Mouse (Mus musculus): ENCODE data around the gene Celf2. TPM values are rescaled to one million over a fixed set of nuclear protein-coding genes. Genes with fewer than 3 reads are reported as not detected.
A peak's percentile ranks its signal among the peaks of the same experiment; 100 is the strongest.

The Celf2 gene
- polyA plus RNA-seq, 1 experiment from 2014 or later = 13.6 TPM

DNA sequence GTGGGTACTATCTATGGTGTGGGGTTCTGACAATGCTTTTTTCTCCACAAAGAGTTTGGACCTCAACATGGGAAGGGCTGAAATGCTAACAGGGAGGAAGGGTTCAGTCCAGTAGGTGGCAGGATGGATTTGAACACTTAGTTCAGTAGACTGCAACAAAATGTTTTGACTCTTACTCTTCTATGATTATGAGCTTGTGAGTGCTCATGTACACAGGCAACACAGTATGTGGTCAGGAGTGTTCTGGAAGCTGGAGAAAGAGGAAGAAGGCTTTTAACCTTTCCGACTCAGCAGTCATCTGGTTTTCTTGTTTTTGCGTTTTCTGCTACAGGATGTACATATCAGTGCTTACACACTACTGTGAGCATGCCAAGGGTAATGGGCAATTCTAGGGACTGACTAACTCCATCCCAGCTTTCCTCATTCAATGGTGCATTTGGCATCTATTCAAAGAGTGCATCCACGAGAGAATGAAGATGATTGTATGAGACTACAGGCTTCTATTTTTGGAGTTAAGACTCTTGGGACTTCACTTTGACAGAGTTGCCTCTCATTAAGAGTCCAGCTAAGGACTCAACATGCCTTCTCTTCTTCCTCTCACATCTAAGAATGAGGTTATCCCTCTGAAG lies 867.0 kb downstream of the Celf2 start:
- Histone ChIP-seq H3K36me3 (no peaks in the 10 kb centered on the region), H3K27ac (no peak overlapping the region), H3K9ac (no peak overlapping the region), H3K4me1 (no peaks in the 10 kb centered on the region), H3K9me3 (replicated peaks) (no peaks in the 10 kb centered on the region), H3K4me3 (no peak overlapping the region), H3K27me3 (replicated peaks) (no peaks in the 10 kb centered on the region), H3K4me2 (no peak overlapping the region)
- WGBS (ENCODE audit: insufficient replicate concordance) = 38% methylated on average over 3 of the region's 3 CpGs
- no peak for ATAC-seq

DNA sequence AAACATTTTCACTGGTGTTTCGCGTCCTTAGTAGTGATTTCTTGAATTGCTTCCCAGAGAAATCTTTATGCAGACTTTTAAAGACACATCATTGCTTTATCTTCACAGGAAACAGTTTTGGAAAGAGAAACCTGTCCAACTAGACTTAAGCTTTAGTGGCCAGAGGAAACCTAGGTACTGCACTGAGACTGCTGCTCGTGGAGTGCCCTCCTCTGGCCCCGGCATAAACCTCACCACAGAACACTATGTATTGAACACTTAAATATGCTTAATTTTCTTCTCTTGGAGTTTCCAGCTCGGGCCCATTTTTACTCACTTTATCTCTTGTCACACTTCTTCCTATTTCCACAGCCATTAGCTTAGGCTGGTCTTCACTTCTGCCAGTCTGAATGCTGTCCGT lies 870.0 kb downstream of the Celf2 start:
- Histone ChIP-seq H3K36me3 (no peaks in the 10 kb centered on the region), H3K4me3 (no peak overlapping the region), H3K9me3 (replicated peaks) (no peaks in the 10 kb centered on the region), H3K27me3 (replicated peaks) (no peaks in the 10 kb centered on the region), H3K4me1 (no peaks in the 10 kb centered on the region), H3K27ac (no peak overlapping the region), H3K9ac (no peak overlapping the region), H3K4me2 (no peak overlapping the region)
- 63% methylated on average over 6 of the region's 6 CpGs for WGBS (ENCODE audit: insufficient replicate concordance)
- no peak for ATAC-seq

DNA sequence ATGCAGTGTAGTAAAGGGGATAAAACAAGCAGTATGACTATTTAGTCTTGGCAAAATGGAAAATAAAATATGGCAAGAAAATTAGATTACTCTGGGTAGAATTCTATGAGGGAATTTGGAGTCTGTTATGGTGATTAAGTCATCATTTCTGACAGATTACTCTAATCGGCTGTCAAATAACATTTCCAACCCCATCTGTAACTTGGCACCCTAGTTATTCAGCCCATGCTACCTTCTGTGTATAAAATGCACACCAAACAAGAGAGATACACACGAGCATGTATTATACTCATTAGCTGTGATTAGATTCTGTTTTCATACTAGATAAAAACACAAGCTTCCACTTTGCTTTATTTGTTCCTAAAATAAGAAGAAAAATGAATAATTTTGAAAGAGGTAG lies 872.2 kb downstream of the Celf2 start:
- H3K27ac ChIP-seq = no peak overlapping the region
- H3K9ac ChIP-seq = no peak overlapping the region
- H3K4me2 ChIP-seq = no peak overlapping the region
- no peaks in the 10 kb centered on the region for H3K27me3 ChIP-seq (replicated peaks)
- no peaks in the 10 kb centered on the region for H3K9me3 ChIP-seq (replicated peaks)
- H3K4me3 ChIP-seq = no peak overlapping the region
- WGBS (ENCODE audit: insufficient replicate concordance) = 57% methylated on average over 2 of the region's 2 CpGs
- H3K4me1 ChIP-seq = no peaks in the 10 kb centered on the region
- no peaks in the 10 kb centered on the region for H3K36me3 ChIP-seq
- ATAC-seq = no peak

DNA sequence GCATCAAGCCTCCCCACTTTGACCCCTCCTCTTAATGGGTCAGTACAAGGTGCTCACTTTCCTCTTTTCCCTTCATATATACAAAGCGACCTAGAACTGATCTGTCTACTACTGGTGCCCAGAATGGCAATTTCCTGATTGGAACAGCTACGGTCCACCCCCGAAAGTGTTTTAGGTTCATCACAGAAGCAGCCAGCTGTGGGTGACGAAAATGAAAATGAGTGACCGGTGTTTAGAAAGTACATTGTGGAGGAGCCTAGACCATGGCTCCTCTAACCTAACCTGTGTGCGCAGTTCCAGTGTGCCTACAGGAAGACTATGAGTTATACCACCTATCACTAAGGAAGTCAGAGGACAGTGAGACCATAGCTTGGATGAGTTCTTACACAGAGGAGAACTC lies 874.5 kb downstream of the Celf2 start:
- no peak overlapping the region for H3K27ac ChIP-seq
- no peak overlapping the region for H3K4me2 ChIP-seq
- H3K27me3 ChIP-seq (replicated peaks) = no peaks in the 10 kb centered on the region
- no peak overlapping the region for H3K4me3 ChIP-seq
- no peak overlapping the region for H3K9ac ChIP-seq
- no peaks in the 10 kb centered on the region for H3K36me3 ChIP-seq
- WGBS (ENCODE audit: insufficient replicate concordance) = 75% methylated on average over 6 of the region's 6 CpGs
- H3K9me3 ChIP-seq (replicated peaks) = no peaks in the 10 kb centered on the region
- no peak for ATAC-seq
- no peaks in the 10 kb centered on the region for H3K4me1 ChIP-seq

DNA sequence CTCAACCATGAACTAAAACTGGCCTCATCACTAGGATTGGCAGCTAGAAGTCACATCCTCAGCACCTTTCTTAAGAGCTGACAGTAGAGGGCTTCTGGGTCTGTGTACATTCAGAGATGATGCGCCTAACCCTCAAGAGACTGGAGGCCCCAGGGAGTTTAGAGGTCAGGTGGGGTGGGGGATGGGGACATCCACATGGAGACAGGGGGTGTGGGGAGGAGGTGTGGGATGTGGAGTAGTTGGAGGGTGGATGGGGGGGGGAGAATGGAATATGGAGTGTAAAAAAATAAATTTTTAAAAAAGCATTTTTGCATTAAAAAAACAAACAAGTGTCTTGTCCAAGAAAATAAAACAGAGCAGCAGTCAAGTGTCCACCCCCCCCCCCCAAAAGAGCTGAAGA lies 876.2 kb downstream of the Celf2 start:
- Histone ChIP-seq H3K9me3 (replicated peaks) (no peaks in the 10 kb centered on the region), H3K4me2 (no peak overlapping the region), H3K4me1 (no peaks in the 10 kb centered on the region), H3K4me3 (no peak overlapping the region), H3K27ac (no peak overlapping the region), H3K9ac (no peak overlapping the region), H3K36me3 (no peaks in the 10 kb centered on the region), H3K27me3 (replicated peaks) (no peaks in the 10 kb centered on the region)
- WGBS (ENCODE audit: insufficient replicate concordance) = 58% methylated on average over 1 of the region's 1 CpGs
- no peak for ATAC-seq

DNA sequence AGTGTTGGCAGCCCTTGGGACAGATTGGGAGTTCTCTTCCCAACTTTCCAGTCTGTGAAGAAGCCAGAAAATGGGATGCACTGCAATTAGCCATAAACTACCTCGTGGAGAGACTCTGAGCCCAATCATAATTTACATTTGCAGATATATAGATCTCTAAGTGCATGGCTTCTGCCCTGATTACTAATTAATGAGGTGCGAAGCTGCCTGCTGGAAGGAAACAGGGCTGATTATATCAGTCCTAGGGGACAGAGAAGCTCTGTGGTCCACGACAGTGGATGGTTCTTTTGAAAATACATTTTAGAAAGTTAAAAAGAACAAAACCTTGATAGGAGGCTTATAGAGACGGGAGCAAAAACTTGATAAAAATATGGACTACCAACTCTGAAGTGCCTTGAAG lies 885.6 kb downstream of the Celf2 start:
- Histone ChIP-seq H3K4me2 (no peak overlapping the region), H3K4me3 (no peak overlapping the region), H3K9ac (no peak overlapping the region), H3K36me3 (no peaks in the 10 kb centered on the region), H3K9me3 (replicated peaks) (no peaks in the 10 kb centered on the region), H3K27ac (no peak overlapping the region), H3K27me3 (replicated peaks) (no peaks in the 10 kb centered on the region), H3K4me1 (no peaks in the 10 kb centered on the region)
- ATAC-seq = no peak
- 52% methylated on average over 4 of the region's 4 CpGs for WGBS (ENCODE audit: insufficient replicate concordance)

DNA sequence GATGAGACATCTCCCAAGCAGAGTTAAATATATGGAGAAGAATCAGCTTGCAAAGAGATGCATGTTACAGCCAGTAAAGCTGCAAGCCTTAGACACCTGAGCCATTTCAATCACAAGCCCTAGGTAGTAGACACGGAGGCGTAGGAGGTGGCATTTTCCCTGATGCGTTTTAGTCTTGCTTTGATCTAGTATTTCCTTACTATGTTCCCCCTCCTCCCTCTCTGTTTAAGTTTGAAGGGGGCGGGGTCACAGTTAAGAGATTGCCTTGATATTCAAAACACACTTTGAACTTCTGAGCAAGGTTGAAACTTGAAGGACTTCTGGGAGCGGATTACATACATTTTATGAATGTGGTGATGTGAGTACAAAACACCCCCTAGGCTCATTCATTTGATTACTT lies 887.3 kb downstream of the Celf2 start:
- H3K36me3 ChIP-seq = no peaks in the 10 kb centered on the region
- 68% methylated on average over 5 of the region's 5 CpGs for WGBS (ENCODE audit: insufficient replicate concordance)
- H3K9ac ChIP-seq = no peak overlapping the region
- no peak overlapping the region for H3K4me3 ChIP-seq
- H3K9me3 ChIP-seq (replicated peaks) = no peaks in the 10 kb centered on the region
- no peaks in the 10 kb centered on the region for H3K27me3 ChIP-seq (replicated peaks)
- ATAC-seq = no peak
- no peak overlapping the region for H3K27ac ChIP-seq
- H3K4me1 ChIP-seq = no peaks in the 10 kb centered on the region
- no peak overlapping the region for H3K4me2 ChIP-seq

DNA sequence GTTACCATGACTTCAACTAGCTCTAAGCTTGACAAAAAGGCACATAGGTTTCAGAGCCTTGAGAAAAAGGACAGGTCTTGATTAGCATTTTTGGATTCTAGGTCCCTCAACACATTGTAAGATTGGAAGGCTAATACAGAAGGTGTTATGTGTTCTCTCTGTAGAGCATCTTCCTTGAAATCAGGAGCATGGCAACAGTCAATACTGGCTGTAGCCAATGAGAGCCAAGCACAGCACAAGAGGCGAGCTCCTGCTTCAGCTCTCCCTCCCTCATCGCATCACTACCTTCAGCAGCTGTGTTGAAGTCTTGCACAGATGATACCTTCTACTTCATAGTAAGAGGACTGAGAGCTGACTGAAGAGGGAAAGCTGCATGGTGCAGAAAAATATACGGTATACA lies 890.5 kb downstream of the Celf2 start:
- no peak for ATAC-seq

DNA sequence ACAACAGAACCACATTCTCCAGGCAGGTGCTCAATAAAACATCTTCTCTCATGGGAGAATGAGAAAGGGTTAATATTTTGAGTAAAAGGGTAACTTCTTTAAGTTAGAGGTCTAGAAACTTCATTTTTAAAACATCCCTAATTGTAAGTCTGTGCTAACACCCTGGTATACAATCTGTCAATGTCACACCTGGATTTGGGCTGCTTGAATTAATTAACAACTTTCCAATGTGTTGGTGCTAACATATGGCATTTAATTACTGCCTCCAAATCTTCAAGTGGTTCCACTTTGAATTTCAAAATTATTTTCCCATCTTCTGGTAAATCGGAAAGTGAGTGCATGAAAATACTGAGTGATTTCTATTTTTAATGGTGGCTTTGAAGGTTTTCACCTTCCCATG lies 890.9 kb downstream of the Celf2 start:
- ATAC-seq = no peak
- no peak overlapping the region for H3K4me3 ChIP-seq
- no peaks in the 10 kb centered on the region for H3K27me3 ChIP-seq (replicated peaks)
- WGBS (ENCODE audit: insufficient replicate concordance) = 75% methylated on average over 1 of the region's 1 CpGs
- no peak overlapping the region for H3K4me2 ChIP-seq
- no peaks in the 10 kb centered on the region for H3K4me1 ChIP-seq
- H3K36me3 ChIP-seq = no peaks in the 10 kb centered on the region
- H3K9me3 ChIP-seq (replicated peaks) = no peaks in the 10 kb centered on the region
- no peak overlapping the region for H3K9ac ChIP-seq
- H3K27ac ChIP-seq = no peak overlapping the region

More for the DNA sequence above, 890.5 kb downstream of the Celf2 start:
- H3K27me3 ChIP-seq (replicated peaks) = no peaks in the 10 kb centered on the region
- no peaks in the 10 kb centered on the region for H3K36me3 ChIP-seq
- no peak overlapping the region for H3K27ac ChIP-seq
- 80% methylated on average over 3 of the region's 3 CpGs for WGBS (ENCODE audit: insufficient replicate concordance)
- H3K9me3 ChIP-seq (replicated peaks) = no peaks in the 10 kb centered on the region
- no peak overlapping the region for H3K4me2 ChIP-seq
- no peak overlapping the region for H3K4me3 ChIP-seq
- no peak overlapping the region for H3K9ac ChIP-seq
- H3K4me1 ChIP-seq = no peaks in the 10 kb centered on the region

DNA sequence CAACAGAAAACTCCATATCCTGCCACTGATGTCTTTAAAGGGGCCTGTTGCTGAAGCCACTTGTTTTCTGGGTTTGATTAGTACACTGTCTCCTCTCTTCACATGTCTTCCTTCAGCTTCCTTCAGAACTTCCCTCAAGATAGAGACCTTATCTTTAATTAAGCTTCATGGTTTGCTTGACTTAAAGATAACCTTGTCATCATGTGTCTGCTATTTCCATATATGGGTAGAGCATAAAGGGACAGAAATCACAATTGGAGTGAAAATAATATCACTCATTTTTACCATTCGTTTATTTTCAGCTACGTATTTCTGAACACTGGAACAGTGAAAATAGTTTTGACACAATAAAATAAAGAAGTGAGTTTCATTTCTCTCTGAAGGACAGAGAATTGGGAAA lies 905.0 kb downstream of the Celf2 start:
- Histone ChIP-seq H3K36me3 (no peaks in the 10 kb centered on the region), H3K4me3 (no peak overlapping the region), H3K27me3 (replicated peaks) (no peaks in the 10 kb centered on the region), H3K9me3 (replicated peaks) (no peaks in the 10 kb centered on the region), H3K9ac (no peak overlapping the region), H3K27ac (no peak overlapping the region), H3K4me1 (no peaks in the 10 kb centered on the region), H3K4me2 (no peak overlapping the region)
- ATAC-seq = no peak
- 74% methylated on average over 2 of the region's 2 CpGs for WGBS (ENCODE audit: insufficient replicate concordance)

DNA sequence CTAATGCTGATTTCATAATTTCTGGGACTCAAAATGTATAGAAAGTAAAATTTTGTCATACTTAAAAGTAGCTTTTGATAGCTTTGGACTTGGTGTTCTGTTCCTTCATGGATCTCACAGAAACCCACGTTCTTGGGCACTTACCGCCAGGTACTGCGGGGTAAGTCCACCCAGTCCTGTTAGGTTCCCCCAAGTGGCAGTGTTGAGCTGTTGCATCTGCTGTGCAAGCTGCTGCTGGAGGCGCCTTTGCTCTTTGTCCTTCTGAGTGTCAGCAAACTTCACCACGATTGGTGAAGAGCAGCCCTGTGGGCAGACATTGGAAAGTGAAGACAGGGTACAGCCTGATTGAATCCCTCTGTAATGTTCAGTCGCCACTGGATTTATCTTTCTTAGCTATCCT lies 905.5 kb downstream of the Celf2 start:
- Histone ChIP-seq H3K27me3 (replicated peaks) (no peaks in the 10 kb centered on the region), H3K27ac (no peak overlapping the region), H3K9me3 (replicated peaks) (no peaks in the 10 kb centered on the region), H3K9ac (no peak overlapping the region), H3K4me3 (no peak overlapping the region), H3K4me1 (no peaks in the 10 kb centered on the region), H3K4me2 (no peak overlapping the region), H3K36me3 (no peaks in the 10 kb centered on the region)
- no peak for ATAC-seq
- WGBS (ENCODE audit: insufficient replicate concordance) = 68% methylated on average over 6 of the region's 6 CpGs

DNA sequence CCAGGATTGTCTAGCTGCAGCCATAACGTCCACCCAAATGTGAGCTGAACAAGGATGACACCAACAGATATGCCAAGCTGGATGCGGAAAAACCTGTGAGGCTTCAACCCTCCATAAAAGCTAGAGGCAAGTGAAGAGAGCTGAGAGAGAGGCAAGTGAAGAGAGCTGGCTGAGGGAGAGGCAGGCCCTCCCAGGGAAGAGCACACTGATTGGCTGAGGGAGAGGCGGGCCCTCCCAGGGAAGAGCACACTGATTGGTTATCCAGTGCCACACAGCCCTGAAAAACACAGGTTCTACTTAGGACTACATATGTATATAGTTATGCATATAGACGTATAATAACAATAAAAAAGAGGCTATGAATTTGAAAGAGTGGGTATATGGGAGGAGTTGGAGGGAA lies 907.2 kb downstream of the Celf2 start:
- Histone ChIP-seq H3K9ac (no peak overlapping the region), H3K4me3 (no peak overlapping the region), H3K4me2 (no peak overlapping the region), H3K4me1 (no peaks in the 10 kb centered on the region), H3K9me3 (replicated peaks) (no peaks in the 10 kb centered on the region), H3K27ac (no peak overlapping the region), H3K36me3 (no peaks in the 10 kb centered on the region), H3K27me3 (replicated peaks) (no peaks in the 10 kb centered on the region)
- WGBS (ENCODE audit: insufficient replicate concordance) = 81% methylated on average over 4 of the region's 4 CpGs
- peak; percentile 67 for ATAC-seq

DNA sequence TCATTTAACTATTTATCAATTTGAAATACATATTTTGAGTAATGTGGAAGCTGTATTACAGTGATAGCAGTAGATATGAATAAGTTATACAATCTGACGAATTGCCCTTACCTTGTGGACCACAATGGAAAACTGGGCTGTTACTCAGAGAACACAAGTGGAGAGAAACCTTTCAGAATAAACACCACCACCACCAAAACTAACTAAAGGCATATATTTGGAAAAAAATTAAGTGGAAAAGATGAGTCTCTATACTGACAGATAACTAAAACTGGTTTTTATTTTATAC lies 910.5 kb downstream of the Celf2 start:
- Histone ChIP-seq H3K27ac (no peak overlapping the region), H3K9ac (no peak overlapping the region), H3K4me1 (no peaks in the 10 kb centered on the region), H3K27me3 (replicated peaks) (no peaks in the 10 kb centered on the region), H3K36me3 (no peaks in the 10 kb centered on the region), H3K4me2 (no peak overlapping the region), H3K4me3 (no peak overlapping the region), H3K9me3 (replicated peaks) (no peaks in the 10 kb centered on the region)
- 77% methylated on average over 1 of the region's 1 CpGs for WGBS (ENCODE audit: insufficient replicate concordance)
- no peak for ATAC-seq
